Mouse (Mus musculus) CH12.LX (cell line): ENCODE measurements around the gene Gm20388. TPM values are rescaled to one million over a fixed set of nuclear protein-coding genes. Genes with fewer than 3 reads are reported as not detected.
A peak's percentile ranks its signal among the peaks of the same experiment; 100 is the strongest.

Source experiments
- DNase-seq: peaks from one replicate; pipeline ENCODE4 v3.0.0-alpha.2; 2013; ENCODE audit errors: extremely low read depth
- H3K27ac ChIP-seq: 2 replicates; pipeline ENCODE4 v1.5.1; 2012; ENCODE audit warnings: low read depth, mild to moderate bottlenecking, control low read depth, moderate library complexity; ENCODE audit not compliant: insufficient read depth
- H3K27me3 ChIP-seq: replicated peaks from 2 replicates; pipeline ENCODE3; 2012; ENCODE audit warnings: inconsistent platforms
- H3K36me3 ChIP-seq, 2 experiments: replicated peaks in 1 of 2; 2 replicates each; pipeline versions ENCODE3 to v1.6.1; 2012; ENCODE audit warnings: inconsistent platforms in 1 of 2, low read length in 1 of 2, mild to moderate bottlenecking in 1 of 2, mixed read lengths in 1 of 2, moderate library complexity in 1 of 2; ENCODE audit not compliant: control insufficient read depth in 1 of 2, insufficient read depth in 1 of 2
- H3K4me1 ChIP-seq, 2 experiments: 2 replicates each; pipeline ENCODE4 v1.6.1; 2012; ENCODE audit warnings: inconsistent platforms in 1 of 2, moderate library complexity in 1 of 2; ENCODE audit not compliant: insufficient read depth in 2 of 2, control insufficient read depth in 1 of 2
- H3K4me2 ChIP-seq: 2 replicates; pipeline ENCODE4 v1.6.1; 2012; ENCODE audit warnings: low read depth, mild to moderate bottlenecking, control low read depth; ENCODE audit not compliant: poor library complexity, insufficient read depth, severe bottlenecking
- H3K4me3 ChIP-seq, 3 experiments: fragments of 150-350 bp in 1 of 3; sonication (generic) in 1 of 3; replicated peaks in 1 of 3; 2 replicates each; pipeline versions ENCODE3 to v1.5.1; 2011 to 2012; ENCODE audit warnings: low read depth in 2 of 3, low read length in 2 of 3, mild to moderate bottlenecking in 2 of 3, moderate library complexity in 2 of 3, control low read depth in 1 of 3, improper control_type of control experiment in 1 of 3, inconsistent platforms in 1 of 3, mixed read lengths in 1 of 3; ENCODE audit not compliant: poor library complexity in 1 of 3
- H3K79me2 ChIP-seq: replicated peaks from 2 replicates; pipeline ENCODE4 v1.6.1; 2012; ENCODE audit warnings: mild to moderate bottlenecking, moderate library complexity; ENCODE audit not compliant: control insufficient read depth, poor library complexity, insufficient read depth, severe bottlenecking; ENCODE audit errors: extremely low read depth
- H3K9ac ChIP-seq: 2 replicates; pipeline ENCODE4 v1.6.1; 2012; ENCODE audit warnings: low read depth, mild to moderate bottlenecking, control low read depth, moderate library complexity; ENCODE audit not compliant: insufficient read depth
- H3K9me3 ChIP-seq: replicated peaks from 2 replicates; pipeline ENCODE3; 2012; ENCODE audit warnings: low read length, inconsistent platforms, mixed read lengths
- CHD2 ChIP-seq: IDR thresholded peaks from 2 replicates; pipeline ENCODE4 v1.6.1; 2011; ENCODE audit warnings: low read length, improper control_type of control experiment
- CTCF ChIP-seq, 2 experiments: IDR thresholded peaks in 1 of 2; conservative IDR thresholded peaks in 1 of 2; 2 replicates each; pipeline ENCODE4 v1.5.1; 2011 to 2012; ENCODE audit warnings: low read depth in 2 of 2, low read length in 2 of 2, improper control_type of control experiment in 1 of 2, inconsistent platforms in 1 of 2, mild to moderate bottlenecking in 1 of 2, moderate library complexity in 1 of 2
- EP300 ChIP-seq: IDR thresholded peaks from 2 replicates; pipeline ENCODE4 v1.6.1; 2011; ENCODE audit warnings: low read length, improper control_type of control experiment
- JUND ChIP-seq: conservative IDR thresholded peaks from 2 replicates; pipeline ENCODE4 v1.6.1; 2011; ENCODE audit warnings: low read depth, low read length, improper control_type of control experiment
- MAFK ChIP-seq: IDR thresholded peaks from 2 replicates; pipeline ENCODE4 v1.6.1; 2011; ENCODE audit warnings: low read length, improper control_type of control experiment; ENCODE audit not compliant: insufficient replicate concordance
- MAX ChIP-seq: IDR thresholded peaks from 2 replicates; pipeline ENCODE4 v1.6.1; 2011; ENCODE audit warnings: low read length, improper control_type of control experiment
- MAZ ChIP-seq: IDR thresholded peaks from 2 replicates; pipeline ENCODE4 v1.6.1; 2012; ENCODE audit warnings: low read depth, mild to moderate bottlenecking, inconsistent platforms, low read length, improper control_type of control experiment, moderate library complexity
- MXI1 ChIP-seq: IDR thresholded peaks from 2 replicates; pipeline ENCODE4 v1.6.1; 2011; ENCODE audit warnings: mild to moderate bottlenecking, low read depth, low read length, improper control_type of control experiment
- NRF1 ChIP-seq: IDR thresholded peaks from 2 replicates; pipeline ENCODE4 v1.6.1; 2014; ENCODE audit warnings: low read depth, mild to moderate bottlenecking, inconsistent platforms, low read length, improper control_type of control experiment, moderate library complexity
- POLR2A ChIP-seq: IDR thresholded peaks from 2 replicates; pipeline ENCODE4 v1.6.1; 2011; ENCODE audit warnings: low read depth, mild to moderate bottlenecking, improper control_type of control experiment, low read length
- RAD21 ChIP-seq: IDR thresholded peaks from 2 replicates; pipeline ENCODE4 v1.6.1; 2011; ENCODE audit warnings: low read depth, mild to moderate bottlenecking, low read length, improper control_type of control experiment, moderate library complexity
- RCOR1 ChIP-seq: conservative IDR thresholded peaks from 2 replicates; pipeline ENCODE4 v1.6.1; 2012; ENCODE audit warnings: low read depth, mild to moderate bottlenecking, inconsistent platforms, low read length, improper control_type of control experiment
- SMC3 ChIP-seq: IDR thresholded peaks from 2 replicates; pipeline ENCODE4 v1.6.1; 2011; ENCODE audit warnings: low read depth, low read length, improper control_type of control experiment
- UBTF ChIP-seq: IDR thresholded peaks from 2 replicates; pipeline ENCODE4 v1.6.1; 2012; ENCODE audit warnings: low read depth, mild to moderate bottlenecking, inconsistent platforms, low read length, improper control_type of control experiment, moderate library complexity
- USF2 ChIP-seq: conservative IDR thresholded peaks from 2 replicates; pipeline ENCODE4 v1.6.1; 2011; ENCODE audit warnings: low read depth, low read length, improper control_type of control experiment
- ZC3H11A ChIP-seq: IDR thresholded peaks from 2 replicates; pipeline ENCODE4 v1.6.1; 2012; ENCODE audit warnings: low read depth, mild to moderate bottlenecking, inconsistent platforms, low read length, improper control_type of control experiment
- ZNF384 ChIP-seq: IDR thresholded peaks from 2 replicates; pipeline ENCODE4 v1.6.1; 2012; ENCODE audit warnings: low read depth, low read length, improper control_type of control experiment, inconsistent platforms
- dilution Hi-C: fragments of 300-500 bp; cut with MboI; formaldehyde crosslinking; loops from 2 replicates; pipeline ENCODE4 v1.14.3; 2020; ENCODE audit warnings: low sequenced_read_pairs; ENCODE audit not compliant: extremely low pct_unique_long_range_greater_than_20kb, extremely low pct_ligation_motif_present
- in situ Hi-C: fragments of 300-500 bp; cut with MboI; formaldehyde crosslinking; loops from 3 replicates; pipeline ENCODE4 v1.14.3; 2019; ENCODE audit warnings: low sequenced_read_pairs, low pct_ligation_motif_present, low pct_unique_long_range_greater_than_20kb, mixed read lengths
- polyA plus RNA-seq: library from polyadenylated mRNA; unstranded; fragments of >175 nt; gene quantifications from 2 replicates; pipeline ENCODE4 v1.2.1, GENCODE M21; 2012; ENCODE audit warnings: low read depth; ENCODE audit not compliant: insufficient read length
- total RNA-seq, 2 experiments: library from RNA; depleted of rRNA; stranded (reverse); fragments of 300-350 nt in 1 of 2; fragments of >200 nt in 1 of 2; gene quantifications; 2 replicates each; pipeline ENCODE4 v1.2.3; 2012 to 2014

Gm20388 gene
- total and polyA plus RNA-seq, 3 experiments = 14.8 to 26.3 (median 22.2) TPM

DNA sequence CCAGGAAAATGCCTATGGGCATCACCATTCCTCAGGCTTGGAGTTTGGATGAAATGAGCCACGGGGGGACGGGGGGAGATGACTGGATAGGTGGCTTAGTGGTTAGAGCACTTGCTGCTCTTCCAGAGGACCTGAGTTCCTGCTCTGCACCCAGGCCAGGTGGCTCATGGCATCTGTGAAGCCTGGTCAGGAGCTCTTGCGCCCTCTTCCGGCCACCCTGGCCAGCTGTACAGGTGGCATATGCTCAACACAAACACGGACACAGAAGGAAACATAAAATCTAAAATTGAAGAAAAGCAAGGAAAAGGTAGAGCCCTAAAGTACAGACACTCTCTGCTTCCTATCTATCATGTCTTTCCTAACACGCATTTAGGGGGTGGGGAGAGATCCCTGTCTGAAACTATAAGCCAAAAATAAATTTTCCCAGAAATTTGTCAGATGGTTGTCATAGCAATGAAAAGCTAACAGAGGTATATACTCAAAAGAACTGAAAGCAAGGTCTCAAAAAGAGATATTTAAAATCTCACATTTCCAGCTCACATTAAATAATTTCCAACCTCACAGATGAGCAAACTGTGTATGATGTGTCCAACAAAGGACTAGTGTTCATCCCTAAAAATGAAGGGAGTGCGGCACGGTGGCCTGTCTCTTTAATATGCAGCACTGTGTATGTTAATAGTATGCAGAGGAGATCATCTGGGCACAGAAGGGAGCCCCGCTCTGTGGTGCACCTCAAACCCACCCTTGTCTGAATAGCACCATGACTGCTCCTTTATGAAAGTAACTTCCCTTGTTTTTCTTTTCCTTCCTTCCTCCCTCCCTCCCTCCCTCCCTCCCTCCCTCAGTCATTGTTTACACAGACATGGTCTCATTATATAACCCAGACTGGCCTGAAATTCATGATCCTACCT lies 3032.4 kb downstream of the Gm20388 start:
- Histone ChIP-seq H3K79me2 (peaks cover 92% of the 10 kb centered on the region), H3K36me3 (peaks cover 11 to 54% of the 10 kb centered on the region in 2 experiments), H3K4me2 (no peak overlapping the region), H3K4me1 (peaks cover 23 to 84% of the 10 kb centered on the region in 2 experiments), H3K27ac (no peak overlapping the region), H3K9me3 (no peaks in the 10 kb centered on the region), H3K9ac (no peak overlapping the region), H3K4me3 (no peak overlapping the region), H3K27me3 (no peaks in the 10 kb centered on the region)
- DNase-seq = no peak
- TF ChIP-seq SMC3 (0 out of 2 replicates have a peak, but pooled peaks have one; percentile 13), RAD21 (peak; percentile 9; the same call in 1 of the 2 replicates), CTCF (conservative IDR thresholded peaks at IDR 0.05 in 1 of 2, IDR thresholded peaks at IDR 0.05 in 1 of 2; ENCODE audit: low read depth in 2 of 2, low read length in 2 of 2) (peak in 1 of 2 experiments; percentile 41; a peak in 2 of 4 replicates), NRF1 (no peak), USF2 (no peak)
- dilution Hi-C loops (no loop called here), in situ Hi-C loops (no loop called here)

DNA sequence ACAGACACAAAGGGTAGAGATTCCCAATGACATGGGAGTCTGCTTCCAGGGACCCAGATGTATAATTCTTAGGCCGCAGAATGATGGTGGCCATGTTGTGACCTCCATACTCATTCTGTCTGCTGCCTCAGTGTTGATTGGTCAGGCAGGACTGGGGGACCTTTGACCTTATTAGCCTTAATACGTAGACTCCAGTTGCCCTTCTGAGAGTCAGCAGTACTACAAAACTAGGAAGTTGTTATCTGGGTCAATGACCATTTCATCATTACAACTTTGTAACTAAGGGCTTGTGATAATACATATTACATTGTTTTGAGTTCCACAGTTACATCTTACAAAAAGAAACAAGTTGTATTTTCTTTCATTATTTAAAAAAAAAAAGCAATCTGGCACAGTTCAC lies 3035.1 kb downstream of the Gm20388 start:
- H3K4me3 ChIP-seq = no peak overlapping the region
- peaks cover 9 to 75% of the 10 kb centered on the region in 2 experiments for H3K4me1 ChIP-seq
- DNase-seq = no peak
- H3K36me3 ChIP-seq = peaks cover 0 to 58% of the 10 kb centered on the region in 2 experiments
- H3K4me2 ChIP-seq = no peak overlapping the region
- no peak for TF ChIP-seq RAD21
- TF ChIP-seq EP300 = no peak
- no peak for TF ChIP-seq CHD2
- no peak for TF ChIP-seq POLR2A
- no peak for TF ChIP-seq NRF1
- TF ChIP-seq MAZ = no peak
- no peak for TF ChIP-seq ZNF384
- TF ChIP-seq MAFK = no peak
- TF ChIP-seq MAX = no peak
- TF ChIP-seq MXI1 = no peak
- TF ChIP-seq UBTF = no peak
- no peak for TF ChIP-seq JUND
- no peak for TF ChIP-seq RCOR1
- no peak for TF ChIP-seq ZC3H11A
- no peaks in the 10 kb centered on the region for H3K9me3 ChIP-seq
- H3K79me2 ChIP-seq = peaks cover 93% of the 10 kb centered on the region
- no peaks in the 10 kb centered on the region for H3K27me3 ChIP-seq
- H3K27ac ChIP-seq = no peak overlapping the region
- dilution Hi-C loops (no loop called here), in situ Hi-C loops (no loop called here)
- no peak overlapping the region for H3K9ac ChIP-seq
